Comparison of ENCODE assay signal across 8 mouse cellular contexts in genomic region chr9:57650786-57651311, GRCm38 (mm10). TPM values are rescaled to one million over a fixed set of nuclear protein-coding genes. Genes with fewer than 3 reads are reported as not detected.
DNase-seq lines count a peak whose midpoint lies in the region; ATAC-seq and TF ChIP-seq lines count a peak whose summit lies in the region.
"Had no signal": no experiment of that assay in that cellular context is flagged by ENCODE, and none has a peak within 500 bp of the region (broad histone marks: within the 10 kb centered on the region; RNA-seq: fewer than 3 reads in every experiment).

No protein-coding gene starts in this region.

- DNase-seq in left cerebral cortex, postnatal 4 days, result peak; percentile 90
- no peak for DNase-seq in left cerebral cortex, adult 9 months (ENCODE audit: low spot score in 2 of 2)
- DNase-seq in brain, adult 2 months (ENCODE audit: low read depth, low spot score), result peak; percentile 45
- no peak for DNase-seq in testis, postnatal 14 days (ENCODE audit: low spot score)

- H3K4me2 ChIP-seq in intestine, embryonic 15.5 days (replicated peaks), result no peak overlapping the region
- H3K4me2 ChIP-seq: embryonic facial prominence, embryonic 13.5 days had no signal

- TF ChIP-seq POLR2A in small intestine, adult 2 months (IDR thresholded peaks at IDR 0.05; ENCODE audit: low read depth, low read length), result 0 out of 2 replicates have a peak, but pooled peaks have one; percentile 18

- H3K9ac ChIP-seq in intestine, embryonic 15.5 days, result no peak overlapping the region
- H3K9ac ChIP-seq: embryonic facial prominence, embryonic 13.5 days had no signal

- H3K36me3 ChIP-seq in intestine, embryonic 15.5 days, result no peaks in the 10 kb centered on the region
- H3K36me3 ChIP-seq in small intestine, adult 2 months (ENCODE audit: control insufficient read depth, insufficient read depth, low read length), result no peaks in the 10 kb centered on the region
- H3K36me3 ChIP-seq: embryonic facial prominence, embryonic 13.5 days had no signal

- peaks cover 29% of the 10 kb centered on the region for H3K4me1 ChIP-seq in intestine, embryonic 15.5 days (replicated peaks)
- H3K4me1 ChIP-seq in small intestine, adult 2 months (ENCODE audit: control insufficient read depth, insufficient read depth, insufficient read length, low read length), result peaks cover 21% of the 10 kb centered on the region

- H3K4me3 ChIP-seq in intestine, embryonic 15.5 days (replicated peaks), result no peak overlapping the region
- no peak overlapping the region for H3K4me3 ChIP-seq in small intestine, adult 2 months (ENCODE audit: low read depth, low read length)
- H3K4me3 ChIP-seq: embryonic facial prominence, embryonic 13.5 days had no signal

- no peaks in the 10 kb centered on the region for H3K9me3 ChIP-seq in intestine, embryonic 15.5 days
- H3K9me3 ChIP-seq: embryonic facial prominence, embryonic 13.5 days had no signal

- 29% methylated on average over 6 of the region's 6 CpGs for WGBS in intestine, embryonic 15.5 days
- 58% methylated on average over 6 of the region's 6 CpGs for WGBS in small intestine, adult 2 months

- intact Hi-C loops in left cerebral cortex, postnatal 4 days (cut with DNase I), result no loop called here

- no peaks in the 10 kb centered on the region for H3K27me3 ChIP-seq in intestine, embryonic 15.5 days (replicated peaks)
- no peaks in the 10 kb centered on the region for H3K27me3 ChIP-seq in small intestine, adult 2 months (ENCODE audit: control insufficient read depth, insufficient read depth, low read length)

- ATAC-seq in intestine, embryonic 15.5 days, result no peak
- no peak for ATAC-seq in erythroid progenitor cell, adult 5-6 weeks (replicated peaks; ENCODE audit: low FRiP score, poor library complexity, severe bottlenecking)

- TF ChIP-seq CTCF in small intestine, adult 2 months (IDR thresholded peaks at IDR 0.05; ENCODE audit: extremely low read depth, insufficient read length, insufficient replicate concordance, low read depth, low read length), result no peak

- peak overlapping the region; percentile 10 for H3K27ac ChIP-seq in intestine, embryonic 15.5 days
- peak overlapping the region; percentile 65 for H3K27ac ChIP-seq in small intestine, adult 2 months (ENCODE audit: insufficient read depth, low read depth, low read length)
- H3K27ac ChIP-seq: embryonic facial prominence, embryonic 13.5 days had no signal

RNA-seq across cellular contexts. Expression of gene Csk, which starts 2.6 kb away (rescaled TPM):
- 100 to 1,000 TPM; 133 to 137 TPM for total RNA-seq in left cerebral cortex, postnatal 4 days (2021)
- 29.0 and 31.4 TPM in 2 replicates for polyA plus RNA-seq in intestine, embryonic 15.5 days (2015; fragmentation: Nextera tagmentation; extraction: Ambion mirVana)
- 52.1 and 95.9 TPM in 2 replicates for polyA plus RNA-seq in small intestine, adult 2 months (2012; rRNA removed)
- 34.6 and 46.1 TPM in 2 replicates for total RNA-seq in erythroid progenitor cell, adult 5-6 weeks (2015; ENCODE audit: low replicate concordance)
- 46.2 and 46.5 TPM in 2 replicates for total RNA-seq in erythroid progenitor cell, adult 5-6 weeks (2017; ENCODE audit: low replicate concordance)

RNA-seq across cellular contexts. Expression of gene Lman1l, which starts 30.3 kb away (rescaled TPM):
- under 1 TPM in 1 of 2 experiments, not detected in 1; 0.22 TPM for total RNA-seq in left cerebral cortex, postnatal 4 days (2021)
- not detected in 2 replicates for polyA plus RNA-seq in intestine, embryonic 15.5 days (2015; fragmentation: Nextera tagmentation; extraction: Ambion mirVana)
- 0.08 TPM in 1 of 2 replicates, not detected in the other for polyA plus RNA-seq in small intestine, adult 2 months (2012; rRNA removed)
- total RNA-seq in erythroid progenitor cell, adult 5-6 weeks (2015; ENCODE audit: low replicate concordance), result not detected in 2 replicates
- total RNA-seq in erythroid progenitor cell, adult 5-6 weeks (2017; ENCODE audit: low replicate concordance), result not detected in 2 replicates
- polyA plus RNA-seq: embryonic facial prominence, embryonic 13.5 days had no signal

RNA-seq across cellular contexts. Expression of gene Cyp1a2, which starts 32.7 kb away (rescaled TPM):
- not detected for total RNA-seq in left cerebral cortex, postnatal 4 days (2021)
- not detected in 2 replicates for polyA plus RNA-seq in intestine, embryonic 15.5 days (2015; fragmentation: Nextera tagmentation; extraction: Ambion mirVana)
- polyA plus RNA-seq in small intestine, adult 2 months (2012; rRNA removed), result not detected in 2 replicates
- total RNA-seq in erythroid progenitor cell, adult 5-6 weeks (2015; ENCODE audit: low replicate concordance), result not detected in 2 replicates
- total RNA-seq in erythroid progenitor cell, adult 5-6 weeks (2017; ENCODE audit: low replicate concordance), result not detected in 2 replicates
- polyA plus RNA-seq: embryonic facial prominence, embryonic 13.5 days had no signal

RNA-seq across cellular contexts. Expression of gene Cyp1a1, which starts 36.9 kb away (rescaled TPM):
- total RNA-seq in left cerebral cortex, postnatal 4 days (2021), result 1 to 10 TPM in 1 of 2 experiments, under 1 TPM in 1; 0.95 to 1.1 TPM
- polyA plus RNA-seq in intestine, embryonic 15.5 days (2015; fragmentation: Nextera tagmentation; extraction: Ambion mirVana), result not detected in 2 replicates
- 0.51 and 0.79 TPM in 2 replicates for polyA plus RNA-seq in small intestine, adult 2 months (2012; rRNA removed)
- not detected in 2 replicates for total RNA-seq in erythroid progenitor cell, adult 5-6 weeks (2015; ENCODE audit: low replicate concordance)
- total RNA-seq in erythroid progenitor cell, adult 5-6 weeks (2017; ENCODE audit: low replicate concordance), result not detected in 2 replicates
- polyA plus RNA-seq: embryonic facial prominence, embryonic 13.5 days had no signal

RNA-seq across cellular contexts. Expression of gene Cplx3, which starts 44.8 kb away (rescaled TPM):
- total RNA-seq in left cerebral cortex, postnatal 4 days (2021), result 1 to 10 TPM; 5.6 to 7.6 TPM
- not detected in 2 replicates for polyA plus RNA-seq in intestine, embryonic 15.5 days (2015; fragmentation: Nextera tagmentation; extraction: Ambion mirVana)
- not detected in 2 replicates for polyA plus RNA-seq in small intestine, adult 2 months (2012; rRNA removed)
- total RNA-seq in erythroid progenitor cell, adult 5-6 weeks (2015; ENCODE audit: low replicate concordance), result not detected in 2 replicates
- total RNA-seq in erythroid progenitor cell, adult 5-6 weeks (2017; ENCODE audit: low replicate concordance), result not detected in 2 replicates
- polyA plus RNA-seq: embryonic facial prominence, embryonic 13.5 days had no signal

Comparison
In these comparisons a context has a peak if more than half of its experiments do, and no peak if none do; other contexts are left out.
1. DNase-seq: peak in left cerebral cortex, postnatal 4 days (single experiment) and brain, adult 2 months (single experiment); none in left cerebral cortex, adult 9 months (0 of 2) and testis, postnatal 14 days (single experiment).